Mouse (Mus musculus) ES-E14 (cell line): ENCODE measurements around the gene Fth1. TPM values are rescaled to one million over a fixed set of nuclear protein-coding genes. Genes with fewer than 3 reads are reported as not detected.
A peak's percentile ranks its signal among the peaks of the same experiment; 100 is the strongest.

ENCODE experiments used
- DNase-seq: peaks from one replicate; pipeline ENCODE4 v3.0.0-alpha.2; 2013; ENCODE audit warnings: low read depth, low spot score
- H3K27ac ChIP-seq: 2 replicates; pipeline ENCODE4 v1.5.1; 2012; ENCODE audit warnings: low read depth, mild to moderate bottlenecking, low read length, moderate library complexity, mixed read lengths; ENCODE audit not compliant: poor library complexity, insufficient read depth, severe bottlenecking
- H3K36me3 ChIP-seq: 2 replicates; pipeline ENCODE4 v1.6.1; 2012; ENCODE audit warnings: mild to moderate bottlenecking, low read length, moderate library complexity, mixed read lengths; ENCODE audit not compliant: control insufficient read depth, poor library complexity, insufficient read depth, severe bottlenecking
- H3K4me1 ChIP-seq, 2 experiments: fragments of 150-350 bp in 1 of 2; sonication (generic) in 1 of 2; 2 replicates each; pipeline ENCODE4 v1.6.1; 2012; ENCODE audit warnings: low read length in 2 of 2, mild to moderate bottlenecking in 1 of 2, mixed read lengths in 1 of 2; ENCODE audit not compliant: control insufficient read depth in 2 of 2, insufficient read depth in 2 of 2, poor library complexity in 1 of 2
- H3K4me3 ChIP-seq, 2 experiments: fragments of 150-350 bp in 1 of 2; sonication (generic) in 1 of 2; 2 replicates each; pipeline ENCODE4 v1.5.1; 2012; ENCODE audit warnings: low read length in 2 of 2, low read depth in 1 of 2, mild to moderate bottlenecking in 1 of 2, mixed read lengths in 1 of 2; ENCODE audit not compliant: insufficient read depth in 1 of 2, poor library complexity in 1 of 2, severe bottlenecking in 1 of 2
- H3K9ac ChIP-seq: 2 replicates; pipeline ENCODE4 v1.6.1; 2012; ENCODE audit warnings: low read depth, mild to moderate bottlenecking, low read length, mixed read lengths; ENCODE audit not compliant: poor library complexity, insufficient read depth, severe bottlenecking
- H3K9me3 ChIP-seq: fragments of 150-350 bp; sonication (generic); 2 replicates; pipeline ENCODE4 v1.6.1; 2012; ENCODE audit warnings: low read depth, mild to moderate bottlenecking, low read length; ENCODE audit not compliant: control insufficient read depth, insufficient read depth
- CHD2 ChIP-seq: IDR thresholded peaks from 2 replicates; pipeline ENCODE4 v1.6.1; 2014; ENCODE audit warnings: mild to moderate bottlenecking, low read depth, low read length, inconsistent platforms
- HCFC1 ChIP-seq: IDR thresholded peaks from 2 replicates; pipeline ENCODE4 v1.6.1; 2012; ENCODE audit warnings: low read length, inconsistent platforms, borderline replicate concordance; ENCODE audit not compliant: insufficient read depth
- MAFK ChIP-seq: IDR thresholded peaks from 2 replicates; pipeline ENCODE4 v1.6.1; 2014; ENCODE audit warnings: mild to moderate bottlenecking, low read depth, low read length, inconsistent platforms; ENCODE audit not compliant: insufficient read depth
- ZC3H11A ChIP-seq: IDR thresholded peaks from 2 replicates; pipeline ENCODE4 v1.6.1; 2012; ENCODE audit warnings: low read depth, mild to moderate bottlenecking, inconsistent platforms, low read length, borderline replicate concordance
- ZNF384 ChIP-seq: IDR thresholded peaks from 2 replicates; pipeline ENCODE4 v1.6.1; 2012; ENCODE audit warnings: low read depth, low read length, inconsistent platforms
- in situ Hi-C, 2 experiments: fragments of 600-800 bp; cut with MboI; formaldehyde crosslinking; loops; one replicate each; pipeline ENCODE4 v1.15.1; 2025; ENCODE audit warnings: low sequenced_read_pairs in 2 of 2, inconsistent platforms in 1 of 2; ENCODE audit not compliant: unreplicated experiment in 2 of 2
- total RNA-seq: library from RNA; depleted of rRNA; stranded (reverse); fragments of 300-350 nt; gene quantifications from 2 replicates; pipeline ENCODE4 v1.2.3, GENCODE M21; 2012

The Fth1 gene
- total RNA-seq, 1 experiment = 478 TPM

DNA sequence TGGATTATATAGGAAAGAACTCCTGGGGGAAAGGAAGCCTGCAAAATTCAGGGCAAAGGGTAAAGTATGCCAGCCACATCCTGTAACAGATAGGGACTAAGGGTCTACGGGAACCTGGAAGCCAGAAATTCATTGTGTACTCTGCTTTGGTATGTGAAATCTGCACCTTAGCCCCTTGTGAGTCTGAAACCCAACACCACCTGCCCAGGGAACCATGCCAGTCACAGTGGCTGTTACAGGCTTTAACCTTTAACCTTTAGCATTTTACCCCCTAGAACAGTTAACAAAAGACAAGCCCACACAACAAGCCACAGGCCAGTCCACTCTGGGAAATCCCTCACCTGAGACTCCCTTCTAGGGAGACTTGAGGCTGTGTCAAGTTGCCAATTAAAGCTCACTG is 38.6 kb upstream of the Fth1 start:
- Histone ChIP-seq H3K4me1 (peaks cover 22 to 24% of the 10 kb centered on the region in 2 experiments), H3K4me3 (no peak overlapping the region), H3K9ac (no peak overlapping the region), H3K27ac (no peak overlapping the region), H3K9me3 (no peaks in the 10 kb centered on the region), H3K36me3 (no peaks in the 10 kb centered on the region)
- in situ Hi-C loops = no loop called here
- TF ChIP-seq ZC3H11A (no peak), ZNF384 (no peak), MAFK (no peak), HCFC1 (no peak), CHD2 (no peak)
- DNase-seq = no peak

GRCm38 (mm10) chr19:9942539-9943533 is 37.6 kb upstream of the Fth1 start:
- in situ Hi-C loops = no loop called here
- no peak for DNase-seq
- no peak overlapping the region for H3K27ac ChIP-seq

DNA sequence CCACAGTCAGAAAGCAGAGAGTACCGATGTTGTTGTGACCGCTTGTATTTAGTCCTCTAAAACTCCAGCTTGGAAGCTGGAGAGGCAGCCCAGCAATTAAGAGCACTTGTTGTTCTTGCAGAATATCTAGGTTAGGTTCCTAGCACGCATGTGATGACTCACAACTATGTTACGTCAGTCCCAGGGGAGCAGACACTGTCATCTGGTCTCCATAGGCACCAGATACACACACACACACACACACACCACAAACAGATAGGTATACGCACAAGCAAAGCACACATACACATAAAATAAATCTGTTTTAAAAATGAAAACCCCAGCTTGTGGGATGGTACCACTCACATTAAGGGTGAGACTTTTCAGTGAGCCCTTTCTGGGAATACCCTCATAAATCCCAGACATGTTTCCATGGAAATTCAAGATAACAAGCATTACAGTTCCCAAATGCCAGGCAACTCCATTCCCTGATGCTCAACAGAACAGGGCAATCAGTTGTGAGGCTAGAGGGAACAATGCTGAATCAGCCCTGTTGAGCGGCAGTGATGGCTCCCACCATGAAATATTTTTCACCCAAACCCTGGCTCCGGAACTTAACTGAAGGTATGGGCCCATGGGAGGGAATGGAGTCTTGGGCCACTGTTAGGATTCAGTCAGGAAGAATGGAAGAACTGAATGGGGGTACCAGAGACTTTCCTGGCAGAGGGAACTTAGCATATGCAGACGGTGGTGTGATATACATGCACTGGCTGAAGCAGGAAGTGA is 34.4 kb upstream of the Fth1 start:
- no peak for TF ChIP-seq MAFK
- TF ChIP-seq HCFC1 = no peak
- no peak for TF ChIP-seq ZNF384
- TF ChIP-seq ZC3H11A = no peak
- Histone ChIP-seq H3K9ac (no peak overlapping the region), H3K27ac (no peak overlapping the region), H3K4me1 (peaks cover 3 to 11% of the 10 kb centered on the region in 2 experiments; a peak in 1 of 4 replicates), H3K4me3 (no peak overlapping the region), H3K9me3 (no peaks in the 10 kb centered on the region), H3K36me3 (no peaks in the 10 kb centered on the region)
- DNase-seq = no peak
- in situ Hi-C loops = no loop called here

More at GRCm38 (mm10) chr19:9942539-9943533, 37.6 kb upstream of the Fth1 start:
- peaks cover 22 to 24% of the 10 kb centered on the region in 2 experiments for H3K4me1 ChIP-seq
- TF ChIP-seq CHD2 (no peak), ZC3H11A (no peak), HCFC1 (no peak), ZNF384 (no peak), MAFK (0 out of 2 replicates have a peak, but pooled peaks have one; percentile 36)
- no peak overlapping the region for H3K4me3 ChIP-seq
- no peaks in the 10 kb centered on the region for H3K36me3 ChIP-seq
- no peak overlapping the region for H3K9ac ChIP-seq
- no peaks in the 10 kb centered on the region for H3K9me3 ChIP-seq

GRCm38 (mm10) chr19:9946986-9947385 is 33.4 kb upstream of the Fth1 start:
- H3K9ac ChIP-seq = no peak overlapping the region
- no peak overlapping the region for H3K4me3 ChIP-seq
- no peak for DNase-seq
- no peaks in the 10 kb centered on the region for H3K9me3 ChIP-seq
- TF ChIP-seq MAFK (no peak), CHD2 (no peak), HCFC1 (no peak), ZNF384 (no peak), ZC3H11A (no peak)
- no peaks in the 10 kb centered on the region for H3K36me3 ChIP-seq
- in situ Hi-C loops = no loop called here
- no peak overlapping the region for H3K27ac ChIP-seq
- H3K4me1 ChIP-seq = peaks cover 3 to 6% of the 10 kb centered on the region in 2 experiments; a peak in 1 of 4 replicates
